Mouse (Mus musculus) hindbrain, embryonic 16.5 days (tissue): ENCODE results near the gene Lpar2. TPM values are rescaled to one million over a fixed set of nuclear protein-coding genes. Genes with fewer than 3 reads are reported as not detected.

ENCODE experiments used
- ATAC-seq: fragments of 200-750 bp; cut with Nextera tagmentation; 2 replicates; pipeline ENCODE4 v1.8.0; 2017; ENCODE audit warnings: moderate TSS enrichment, moderate library complexity
- H3K27ac ChIP-seq: fragments of 300-500 bp; sonication (generic); 2 replicates; pipeline ENCODE4 v1.5.1; 2014; ENCODE audit warnings: low read depth, mild to moderate bottlenecking, control low read depth, low read length, moderate library complexity
- H3K27me3 ChIP-seq: fragments of 300-500 bp; sonication (generic); replicated peaks from 2 replicates; pipeline ENCODE4 v1.6.1; 2014; ENCODE audit warnings: low read length; ENCODE audit not compliant: control insufficient read depth, insufficient read depth
- H3K36me3 ChIP-seq: fragments of 300-500 bp; sonication (generic); 2 replicates; pipeline ENCODE4 v1.6.1; 2014; ENCODE audit warnings: mild to moderate bottlenecking, low read length, moderate library complexity, mixed read lengths; ENCODE audit not compliant: control insufficient read depth, insufficient read depth
- H3K4me1 ChIP-seq: fragments of 300-500 bp; sonication (generic); 2 replicates; pipeline ENCODE4 v1.6.1; 2014; ENCODE audit warnings: low read depth, low read length; ENCODE audit not compliant: control insufficient read depth, insufficient read depth
- H3K4me2 ChIP-seq: fragments of 300-500 bp; sonication (generic); 2 replicates; pipeline ENCODE4 v1.6.1; 2014; ENCODE audit warnings: mild to moderate bottlenecking, low read length, control low read depth, moderate library complexity
- H3K4me3 ChIP-seq: fragments of 300-500 bp; sonication (generic); 2 replicates; pipeline ENCODE4 v1.5.1; 2014; ENCODE audit warnings: mild to moderate bottlenecking, low read length, control low read depth, moderate library complexity
- H3K9ac ChIP-seq: fragments of 300-500 bp; sonication (generic); 2 replicates; pipeline ENCODE4 v1.6.1; 2014; ENCODE audit warnings: low read depth, mild to moderate bottlenecking, control low read depth, low read length, moderate library complexity
- H3K9me3 ChIP-seq: fragments of 300-500 bp; sonication (generic); 2 replicates; pipeline ENCODE4 v1.6.1; 2014; ENCODE audit warnings: mild to moderate bottlenecking, low read length, moderate library complexity; ENCODE audit not compliant: control insufficient read depth
- WGBS: fragments of 180-500 bp; shearing (Covaris S2); extraction: QIAGEN DNeasy Blood & Tissue Kit; methylation state at CpG from one replicate; pipeline ENCODE4 v1.1.7; 2014; 5-methylcytosine and 5-hydroxymethylcytosine counted together
- polyA plus RNA-seq: library from polyadenylated mRNA; unstranded; fragments of >200 nt; fragmentation: Nextera tagmentation; extraction: Ambion mirVana; gene quantifications from 2 replicates; pipeline ENCODE4 v1.2.1, GENCODE M21; 2015

Lpar2 gene
- 0.54 and 0.91 TPM in 2 replicates for polyA plus RNA-seq

DNA sequence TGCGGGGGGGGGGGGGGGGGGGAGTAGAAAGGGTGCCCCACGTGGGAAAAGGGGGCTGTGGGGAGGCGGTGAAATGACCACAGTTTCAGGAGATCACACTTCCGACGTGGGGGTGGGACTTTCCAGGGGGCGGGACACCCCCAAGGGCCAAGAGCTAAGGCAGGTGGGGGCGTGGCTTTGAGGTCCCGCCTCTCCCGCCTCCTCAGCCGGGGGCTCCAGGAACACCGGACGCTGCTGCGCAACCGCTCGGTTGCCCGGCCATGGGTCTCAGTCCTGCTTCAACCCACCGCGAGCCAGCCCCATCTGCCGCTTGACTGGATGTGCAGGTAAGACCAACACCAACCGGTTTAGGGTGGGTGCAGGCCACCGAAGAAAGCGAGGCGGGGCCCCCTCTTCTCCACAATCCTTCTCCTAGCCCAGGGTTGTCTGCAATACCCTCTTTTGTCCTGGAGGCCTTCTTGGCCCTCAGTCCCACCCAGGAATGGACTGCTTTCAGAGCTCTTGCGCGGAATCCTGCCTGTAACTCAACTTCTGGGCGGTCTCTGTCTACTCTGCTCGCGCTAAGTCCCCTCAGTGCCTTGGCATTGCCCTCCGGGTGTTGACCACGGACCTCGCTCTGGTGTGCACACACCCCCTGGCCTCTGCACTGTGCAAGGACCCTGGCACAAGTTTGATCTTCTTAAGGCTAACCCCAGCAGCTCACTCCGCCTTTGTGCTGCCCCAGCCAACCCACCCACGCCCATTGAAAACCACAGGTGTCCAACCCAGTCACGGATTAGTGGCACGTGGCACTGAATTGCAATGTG is at the start of gene Lpar2:
TSS of gene Lpar2 (plus strand) at position 44 of the 806 bp plus-strand sequence.
- peak; percentile 81 for ATAC-seq
- peaks cover 26% of the 10 kb centered on the region for H3K4me1 ChIP-seq
- H3K9me3 ChIP-seq: no peaks in the 10 kb centered on the region
- H3K36me3 ChIP-seq: peaks cover 18% of the 10 kb centered on the region
- peak within 1 kb of the TSS; percentile 79 for H3K27ac ChIP-seq
- peak within 1 kb of the TSS; percentile 78 for H3K4me2 ChIP-seq
- H3K9ac ChIP-seq: peak within 1 kb of the TSS; percentile 75
- no peaks in the 10 kb centered on the region for H3K27me3 ChIP-seq
- H3K4me3 ChIP-seq: peak within 1 kb of the TSS; percentile 67
- under 1% methylated on average over 26 of the region's 35 CpGs for WGBS

DNA sequence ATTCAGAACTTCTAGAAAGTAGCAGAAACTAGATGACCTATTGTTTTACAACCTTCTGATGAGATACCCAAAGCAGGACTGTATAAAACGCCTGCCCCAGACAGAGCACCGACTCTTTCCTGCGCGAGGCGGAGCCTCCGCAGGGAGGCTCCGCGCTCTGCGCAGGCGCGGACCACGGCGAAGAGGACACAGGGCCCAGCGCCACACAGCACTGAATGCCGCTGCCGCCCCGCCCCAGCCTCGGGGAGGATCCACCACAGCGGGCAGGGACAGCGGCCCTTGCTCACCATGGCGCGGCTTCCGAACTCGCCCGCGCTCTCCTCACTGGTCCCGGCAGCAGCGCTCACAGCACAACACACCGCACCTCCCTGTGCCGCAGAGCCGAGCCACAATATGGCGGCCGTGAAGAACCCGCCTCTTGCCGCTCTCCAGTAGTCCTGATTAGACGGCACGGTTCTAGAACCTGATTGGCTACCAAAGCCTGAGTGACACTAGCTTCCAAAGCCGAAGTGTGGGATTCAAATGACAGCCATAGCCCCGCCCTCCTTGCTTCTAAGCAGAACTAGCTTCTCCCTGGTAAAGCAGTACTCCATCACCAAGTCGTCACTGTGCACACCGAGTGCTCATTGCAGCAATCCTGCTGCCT is 47.6 kb upstream of the Lpar2 start, which contains the start of gene Gm20422:
TSS of gene Gm20422 (minus strand) at position 384 of the 646 bp plus-strand sequence.
- under 1% methylated on average over 41 of the region's 41 CpGs for WGBS
- Histone ChIP-seq H3K27ac (peak within 1 kb of the TSS; percentile 100), H3K9ac (peak within 1 kb of the TSS; percentile 99), H3K9me3 (no peaks in the 10 kb centered on the region), H3K4me2 (peak within 1 kb of the TSS; percentile 76), H3K4me3 (peak within 1 kb of the TSS; percentile 79), H3K27me3 (no peaks in the 10 kb centered on the region), H3K36me3 (no peaks in the 10 kb centered on the region; the same call in 1 of the 2 replicates), H3K4me1 (peaks cover 14% of the 10 kb centered on the region)
- peak; percentile 99 for ATAC-seq

DNA sequence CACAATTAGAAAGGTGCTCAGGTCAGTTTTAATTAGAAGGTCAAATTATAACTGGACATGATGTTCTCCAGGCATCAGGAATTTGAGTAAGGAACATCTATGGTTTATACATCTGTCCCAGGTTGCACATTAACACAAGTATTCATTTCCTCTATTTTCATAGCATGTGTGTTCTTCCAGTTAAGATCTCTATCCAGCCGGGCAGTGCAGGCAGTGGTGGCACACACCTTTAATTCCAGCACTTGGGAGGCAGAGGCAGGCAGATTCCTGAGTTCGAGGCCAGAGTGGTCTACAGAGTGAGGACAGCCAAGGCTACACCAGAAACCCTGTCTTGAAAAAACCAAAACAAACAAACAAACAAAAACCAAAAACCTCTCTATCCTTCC is 47.1 kb upstream of the Lpar2 start:
- H3K9ac ChIP-seq: peak overlapping the region; percentile 53

DNA sequence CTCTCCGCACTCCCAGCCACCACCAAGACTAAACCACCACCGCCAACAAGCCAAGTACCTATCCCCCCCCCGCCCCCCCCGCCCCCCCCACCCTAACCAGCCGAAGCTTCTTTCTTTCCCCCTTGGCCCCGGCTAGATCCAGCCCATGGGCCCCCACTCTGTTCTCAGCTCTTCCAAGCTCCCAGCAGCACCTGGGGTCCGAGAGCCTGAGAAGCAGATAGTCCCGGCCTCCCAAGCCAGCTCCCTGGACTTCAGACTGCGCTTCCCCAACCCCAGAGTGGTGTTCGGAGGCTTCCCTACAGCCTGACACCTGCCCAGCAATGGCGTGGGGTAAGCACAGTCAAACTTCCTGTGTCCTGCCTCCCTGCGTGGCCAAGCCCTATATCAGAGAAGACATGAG is 45.1 kb upstream of the Lpar2 start:
- H3K4me1 ChIP-seq: peaks cover 9% of the 10 kb centered on the region
- no peak overlapping the region for H3K27ac ChIP-seq
- H3K4me3 ChIP-seq: no peak overlapping the region
- H3K9me3 ChIP-seq: no peaks in the 10 kb centered on the region
- H3K36me3 ChIP-seq: no peaks in the 10 kb centered on the region
- no peak overlapping the region for H3K9ac ChIP-seq
- no peak for ATAC-seq
- no peaks in the 10 kb centered on the region for H3K27me3 ChIP-seq
- 71% methylated on average over 11 of the region's 12 CpGs for WGBS
- no peak overlapping the region for H3K4me2 ChIP-seq

More for the DNA sequence above, 47.1 kb upstream of the Lpar2 start:
- Histone ChIP-seq H3K27me3 (no peaks in the 10 kb centered on the region), H3K36me3 (no peaks in the 10 kb centered on the region), H3K4me3 (peak overlapping the region; percentile 79), H3K9me3 (no peaks in the 10 kb centered on the region), H3K27ac (peak overlapping the region; percentile 71), H3K4me1 (peaks cover 14% of the 10 kb centered on the region), H3K4me2 (peak overlapping the region; percentile 54)
- WGBS: 60% methylated on average over 2 of the region's 2 CpGs
- ATAC-seq: no peak

DNA sequence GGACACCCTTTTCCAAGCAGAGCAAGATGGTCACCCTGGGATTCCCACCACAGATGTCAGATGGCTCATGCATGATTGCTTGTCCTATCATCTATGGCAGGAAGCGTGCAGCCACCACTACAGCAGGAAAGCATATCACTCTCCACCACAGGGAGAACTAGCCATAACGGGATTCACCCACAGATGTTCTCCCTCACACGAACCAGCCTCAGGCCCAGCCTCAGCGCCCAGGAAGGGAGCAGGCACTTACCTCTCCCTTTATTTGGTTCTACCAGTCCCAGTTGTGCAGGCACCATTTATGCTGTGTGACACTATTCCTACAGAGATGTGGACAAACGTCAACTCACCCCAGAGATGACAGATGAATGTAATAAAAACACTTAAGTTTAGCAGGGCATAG is 33.1 kb upstream of the Lpar2 start:
- peaks cover 4% of the 10 kb centered on the region for H3K36me3 ChIP-seq
- no peak for ATAC-seq
- WGBS: 89% methylated on average over 5 of the region's 5 CpGs

DNA sequence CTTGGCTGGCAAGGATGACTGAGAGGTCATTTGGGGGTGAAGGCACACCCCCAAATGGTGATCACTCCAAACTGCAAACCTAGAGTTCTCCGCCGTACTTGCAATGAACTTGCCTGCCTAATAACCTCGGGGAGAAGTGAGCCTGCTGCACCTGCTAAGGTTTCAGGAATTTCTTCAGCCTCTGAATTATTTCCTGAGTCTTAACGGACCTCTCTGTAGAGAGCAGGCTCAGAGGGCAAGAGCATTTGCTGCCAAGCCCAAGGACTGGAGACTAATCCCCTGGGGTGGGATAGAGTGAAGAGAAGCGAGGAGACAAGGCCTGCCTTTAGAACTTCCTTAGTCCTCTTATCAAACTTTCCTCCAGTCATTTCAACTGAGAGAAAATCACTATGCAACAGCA is 32.5 kb upstream of the Lpar2 start:
- H3K27me3 ChIP-seq: no peaks in the 10 kb centered on the region

More for the DNA sequence above, 33.1 kb upstream of the Lpar2 start:
- H3K9me3 ChIP-seq: no peaks in the 10 kb centered on the region
- H3K4me2 ChIP-seq: no peak overlapping the region
- no peak overlapping the region for H3K27ac ChIP-seq
- peaks cover 24% of the 10 kb centered on the region for H3K4me1 ChIP-seq
- no peaks in the 10 kb centered on the region for H3K27me3 ChIP-seq
- H3K9ac ChIP-seq: no peak overlapping the region
- H3K4me3 ChIP-seq: no peak overlapping the region

DNA sequence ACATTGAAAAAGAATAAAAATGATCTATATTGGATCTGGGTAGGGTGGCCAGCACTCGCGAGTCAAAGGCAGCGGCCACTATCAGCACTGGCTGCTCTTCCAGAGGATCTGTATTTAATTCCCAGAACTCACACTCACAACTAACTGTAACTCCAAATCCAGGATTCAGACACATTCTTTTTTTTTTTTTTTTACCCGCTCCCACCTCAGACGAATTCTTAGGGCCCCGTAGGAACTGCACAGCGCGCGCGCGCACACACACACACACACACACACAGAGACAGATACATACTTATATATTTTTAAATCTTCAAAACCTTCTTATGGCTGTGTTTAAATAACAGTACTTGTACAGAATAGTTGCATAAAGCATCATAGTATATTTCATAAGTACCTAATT is 31.9 kb upstream of the Lpar2 start:
- H3K27me3 ChIP-seq: no peaks in the 10 kb centered on the region
- peak overlapping the region; percentile 97 for H3K4me3 ChIP-seq
- WGBS: 32% methylated on average over 11 of the region's 11 CpGs
- H3K27ac ChIP-seq: peak overlapping the region; percentile 77
- H3K4me1 ChIP-seq: peaks cover 24% of the 10 kb centered on the region
- H3K9me3 ChIP-seq: no peaks in the 10 kb centered on the region
- ATAC-seq: peak; percentile 15
- H3K36me3 ChIP-seq: peaks cover 12% of the 10 kb centered on the region
- peak overlapping the region; percentile 90; the same call in 1 of the 2 replicates for H3K9ac ChIP-seq
- H3K4me2 ChIP-seq: peak overlapping the region; percentile 67

More for the DNA sequence above, 32.5 kb upstream of the Lpar2 start:
- Histone ChIP-seq H3K4me3 (no peak overlapping the region), H3K27ac (no peak overlapping the region), H3K4me2 (no peak overlapping the region; the same call in 1 of the 2 replicates), H3K36me3 (peaks cover 10% of the 10 kb centered on the region), H3K9ac (no peak overlapping the region), H3K9me3 (no peaks in the 10 kb centered on the region), H3K4me1 (peaks cover 24% of the 10 kb centered on the region)
- ATAC-seq: no peak
- 72% methylated on average over 5 of the region's 5 CpGs for WGBS

DNA sequence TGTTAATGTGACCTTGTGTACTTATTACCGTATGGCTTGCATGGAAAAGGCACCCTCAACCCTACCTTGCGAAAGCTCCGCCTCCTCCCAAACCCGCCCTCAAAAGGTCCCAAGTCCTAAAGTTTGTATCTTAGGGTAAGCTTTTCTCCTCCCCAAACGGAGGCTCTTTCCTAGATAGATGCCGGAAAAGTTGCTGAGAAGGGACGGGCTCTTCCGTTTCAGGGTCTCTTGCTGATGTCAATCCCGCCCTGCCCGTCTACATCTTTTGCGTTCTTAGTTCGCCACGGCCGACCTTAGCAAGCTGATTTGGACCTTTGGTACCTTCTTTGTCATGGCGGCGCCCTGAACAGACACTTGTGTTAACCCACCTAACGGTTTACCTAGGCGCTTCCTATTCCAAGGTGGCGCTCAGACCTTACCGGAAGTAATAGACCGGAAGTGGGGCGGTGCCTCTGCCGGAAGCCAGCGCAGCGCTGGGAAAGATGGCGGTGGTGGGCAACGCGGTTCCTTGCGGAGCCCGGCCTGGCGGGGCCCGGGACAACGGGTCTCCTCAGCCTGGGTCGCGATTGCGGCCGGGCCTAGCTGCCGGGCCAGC is 31.4 kb upstream of the Lpar2 start, which contains the start of the genes Atp13a1 and Zfp866:
TSS of gene Atp13a1 (plus strand) at position 391 of the 595 bp plus-strand sequence.
TSS of gene Zfp866 (minus strand) at position 406 of the 595 bp plus-strand sequence.
- Histone ChIP-seq H3K4me2 (peak within 1 kb of the TSS; percentile 67), H3K4me1 (peaks cover 24% of the 10 kb centered on the region), H3K27me3 (no peaks in the 10 kb centered on the region), H3K4me3 (peak within 1 kb of the TSS; percentile 97), H3K27ac (peak within 1 kb of the TSS; percentile 77), H3K9ac (peak within 1 kb of the TSS; percentile 90), H3K9me3 (no peaks in the 10 kb centered on the region), H3K36me3 (peaks cover 12% of the 10 kb centered on the region)
- WGBS: under 1% methylated on average over 33 of the region's 38 CpGs
- ATAC-seq: peak; percentile 97
